Mouse (Mus musculus) brown adipose tissue, adult 24 weeks (tissue): ENCODE measurements around the gene Xlr5a. TPM values are rescaled to one million over a fixed set of nuclear protein-coding genes. Genes with fewer than 3 reads are reported as not detected.

Experiments
- H3K27ac ChIP-seq: fragments of 200-500 bp; replicated peaks from 2 replicates; pipeline ENCODE4 v1.5.1; 2012; ENCODE audit warnings: low read depth, mild to moderate bottlenecking, low read length
- H3K4me1 ChIP-seq: fragments of 200-500 bp; 2 replicates; pipeline ENCODE4 v1.6.1; 2012; ENCODE audit warnings: low read length, mixed read lengths; ENCODE audit not compliant: control insufficient read depth, insufficient read depth, insufficient read length
- H3K4me3 ChIP-seq: fragments of 200-500 bp; 2 replicates; pipeline ENCODE4 v1.5.1; 2012; ENCODE audit warnings: low read depth, mild to moderate bottlenecking, low read length, moderate library complexity; ENCODE audit not compliant: insufficient read depth
- polyA plus RNA-seq: library from polyadenylated mRNA; stranded (reverse); fragments of >200 nt; gene quantifications from 2 replicates; pipeline ENCODE4 v1.2.4, GENCODE M21; 2012; ENCODE audit not compliant: missing spikeins, insufficient read depth, insufficient read length

Xlr5a gene
- polyA plus RNA-seq, 1 experiment, result not detected

GRCm38 (mm10) chrX:73064415-73064793, 228.4 kb downstream of the Xlr5a start, which contains the start of gene Pnma3:
TSS of gene Pnma3 (plus strand) at chrX:73064787.
- no peak within 1 kb of the TSS for H3K27ac ChIP-seq
- H3K4me3 ChIP-seq, result no peak within 1 kb of the TSS
- H3K4me1 ChIP-seq, result no peaks in the 10 kb centered on the region

GRCm38 (mm10) chrX:73063512-73064414, 229.0 kb downstream of the Xlr5a start:
- no peak overlapping the region for H3K27ac ChIP-seq
- no peak overlapping the region for H3K4me3 ChIP-seq
- H3K4me1 ChIP-seq, result no peaks in the 10 kb centered on the region

GRCm38 (mm10) chrX:73062323-73062722, 230.5 kb downstream of the Xlr5a start:
- Histone ChIP-seq H3K27ac (no peak overlapping the region), H3K4me3 (no peak overlapping the region), H3K4me1 (no peaks in the 10 kb centered on the region)

- H3K4me1 ChIP-seq, result no peaks in the 10 kb centered on the region
Observed at GRCm38 (mm10) chrX:73061528-73061927, 231.2 kb downstream of the Xlr5a start.

More at GRCm38 (mm10) chrX:73061528-73061927, 231.2 kb downstream of the Xlr5a start:
- Histone ChIP-seq H3K4me3 (no peak overlapping the region), H3K27ac (no peak overlapping the region)

Other genes with a start within 250 kb of the Xlr5a start
- gene Pnma3, start 228.2 kb downstream of the Xlr5a start, polyA plus RNA-seq, result not detected in 2 replicates
- gene Xlr4a, start 210.5 kb downstream of the Xlr5a start, polyA plus RNA-seq, result 5.0 TPM in 1 of 2 replicates, not detected in the other
- gene Xlr3a, start 195.9 kb downstream of the Xlr5a start, polyA plus RNA-seq, result 1.3 and 3.2 TPM in 2 replicates
- not detected in 2 replicates for gene Gm14685, start 175.9 kb downstream of the Xlr5a start, polyA plus RNA-seq
- gene Xlr5b, start 144.2 kb downstream of the Xlr5a start, polyA plus RNA-seq, result 1.3 TPM in 1 of 2 replicates, not detected in the other
- gene DXBay18, start 143.5 kb downstream of the Xlr5a start, polyA plus RNA-seq, result 0.55 TPM in 1 of 2 replicates, not detected in the other
- not detected in 2 replicates for gene Spin2d, start 116.0 kb downstream of the Xlr5a start, polyA plus RNA-seq
- gene Xlr3b, start 100.8 kb downstream of the Xlr5a start, polyA plus RNA-seq, result 4.6 and 10.4 TPM in 2 replicates
- gene Xlr4b, start 78.6 kb downstream of the Xlr5a start, polyA plus RNA-seq, result 3.8 TPM in 1 of 2 replicates, not detected in the other
- gene F8a, start 64.7 kb downstream of the Xlr5a start, polyA plus RNA-seq, result 4.4 and 5.8 TPM in 2 replicates
- not detected in 2 replicates for gene Xlr4c, start 49.8 kb downstream of the Xlr5a start, polyA plus RNA-seq
- gene Xlr3c, start 27.6 kb downstream of the Xlr5a start, polyA plus RNA-seq, result 1.9 TPM in 1 of 2 replicates, not detected in the other
- not detected in 2 replicates for gene Xlr5c, start within 50 bp of the Xlr5a start, polyA plus RNA-seq
- not detected in 2 replicates for gene Gm45015, start 43.9 kb upstream of the Xlr5a start, polyA plus RNA-seq
- gene Zfp275, start 49.6 kb upstream of the Xlr5a start, polyA plus RNA-seq, result 2.4 and 2.8 TPM in 2 replicates
- gene Gm18336, start 105.8 kb upstream of the Xlr5a start, polyA plus RNA-seq, result not detected in 2 replicates
- not detected in 2 replicates for gene Zfp92, start 118.1 kb upstream of the Xlr5a start, polyA plus RNA-seq
- not detected in 2 replicates for gene Trex2, start 142.4 kb upstream of the Xlr5a start, polyA plus RNA-seq
- gene Haus7, start 166.1 kb upstream of the Xlr5a start, polyA plus RNA-seq, result 9.6 and 14.9 TPM in 2 replicates
- gene Bgn, start 190.6 kb upstream of the Xlr5a start, polyA plus RNA-seq, result 67.1 and 108 TPM in 2 replicates
- gene Atp2b3, start 210.1 kb upstream of the Xlr5a start, polyA plus RNA-seq, result not detected in 2 replicates